Mouse (Mus musculus): ENCODE measurements at regions not wholly inside any gene's neighbourhood (a gene's known extent, or its start where the extent isn't known, plus 50 kb on each side); places are given as distances from the start of the nearest gene placed in this dataset.
A peak's percentile ranks its signal among the peaks of the same experiment; 100 is the strongest.
"Not testable (repeated sequence)": the region's sequence is repeated elsewhere in the genome, so short reads cannot be mapped to it uniquely, and the experiment has no call there.

DNA sequence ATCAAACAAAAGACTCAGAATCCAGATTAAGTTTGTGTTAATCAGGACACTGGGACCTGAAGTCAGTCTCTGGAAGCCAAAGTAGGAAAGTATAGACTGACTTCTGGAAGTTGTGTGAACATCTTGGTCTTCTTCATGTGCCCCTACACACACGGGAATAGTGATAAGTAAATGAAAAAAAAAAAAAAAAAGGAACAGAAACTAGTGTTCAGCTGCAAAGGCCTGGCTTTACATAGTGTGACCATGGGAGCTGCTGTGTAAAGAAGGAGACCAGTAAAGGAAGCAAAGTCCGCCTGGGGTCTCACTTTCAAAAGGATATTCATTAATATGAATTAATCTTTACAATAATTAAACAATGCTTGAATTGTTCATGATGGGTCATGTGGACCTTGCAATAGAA is 190.6 kb upstream of the Tmc3 start:
- DNase-seq (ENCODE audit: low read depth): no peak

DNA sequence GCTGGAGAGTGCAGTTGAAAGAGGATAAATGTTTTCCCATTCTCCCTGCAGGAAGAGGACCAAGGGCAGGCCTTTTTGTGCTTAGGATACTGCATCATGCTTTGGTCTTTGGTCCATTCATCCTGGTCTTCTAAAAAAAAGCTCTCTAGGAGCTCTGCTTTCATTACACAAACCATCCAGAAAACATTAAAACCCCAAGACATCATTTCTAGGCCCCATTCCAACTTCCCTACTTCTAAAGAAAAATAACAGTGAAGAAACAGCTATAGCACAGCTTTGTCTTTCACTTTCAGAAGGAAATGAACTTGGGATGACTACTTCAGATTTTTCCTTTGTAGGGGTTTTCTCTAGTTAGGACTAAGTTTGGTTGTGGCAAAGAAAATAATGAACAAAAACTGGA is 185.1 kb upstream of the Tmc3 start:
- no peak for DNase-seq (ENCODE audit: low read depth)

DNA sequence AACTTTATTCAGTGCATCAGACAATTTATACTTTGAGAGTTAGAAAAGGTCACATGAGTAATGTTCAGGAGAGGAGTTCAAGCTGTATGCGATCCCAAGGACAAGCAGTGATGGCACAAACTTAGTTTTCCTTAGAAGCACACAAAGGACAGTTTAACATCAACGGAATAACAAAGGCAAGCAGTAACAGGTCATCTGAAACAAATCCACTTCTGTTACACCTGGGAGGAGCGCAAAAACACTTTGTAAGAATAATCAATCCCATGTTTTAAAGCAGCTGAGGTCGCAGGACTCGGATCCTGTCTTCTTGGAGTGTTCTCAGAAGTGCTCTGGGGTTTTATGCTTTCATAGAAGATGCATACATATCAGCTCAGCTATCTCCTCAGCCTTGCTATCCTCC is 183.7 kb upstream of the Tmc3 start:
- no peak for DNase-seq (ENCODE audit: low read depth)

DNA sequence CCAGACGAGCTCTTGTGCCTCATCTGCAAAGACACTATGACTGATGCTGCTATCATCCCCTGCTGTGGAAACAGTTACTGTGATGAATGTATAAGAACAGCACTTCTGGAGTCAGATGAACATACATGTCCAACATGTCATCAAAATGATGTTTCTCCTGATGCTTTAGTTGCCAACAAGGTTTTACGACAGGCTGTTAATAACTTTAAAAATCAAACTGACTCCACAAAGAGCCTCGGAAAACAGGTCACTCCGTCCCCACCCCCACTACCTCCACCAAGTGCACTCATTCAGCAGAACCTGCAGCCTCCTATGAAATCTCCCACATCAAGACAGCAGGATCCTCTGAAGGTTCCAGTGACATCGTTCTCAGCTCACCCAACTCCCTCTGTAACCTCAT is 172.0 kb upstream of the Tmc3 start:
- DNase-seq (ENCODE audit: low read depth): not testable (repeated sequence)

DNA sequence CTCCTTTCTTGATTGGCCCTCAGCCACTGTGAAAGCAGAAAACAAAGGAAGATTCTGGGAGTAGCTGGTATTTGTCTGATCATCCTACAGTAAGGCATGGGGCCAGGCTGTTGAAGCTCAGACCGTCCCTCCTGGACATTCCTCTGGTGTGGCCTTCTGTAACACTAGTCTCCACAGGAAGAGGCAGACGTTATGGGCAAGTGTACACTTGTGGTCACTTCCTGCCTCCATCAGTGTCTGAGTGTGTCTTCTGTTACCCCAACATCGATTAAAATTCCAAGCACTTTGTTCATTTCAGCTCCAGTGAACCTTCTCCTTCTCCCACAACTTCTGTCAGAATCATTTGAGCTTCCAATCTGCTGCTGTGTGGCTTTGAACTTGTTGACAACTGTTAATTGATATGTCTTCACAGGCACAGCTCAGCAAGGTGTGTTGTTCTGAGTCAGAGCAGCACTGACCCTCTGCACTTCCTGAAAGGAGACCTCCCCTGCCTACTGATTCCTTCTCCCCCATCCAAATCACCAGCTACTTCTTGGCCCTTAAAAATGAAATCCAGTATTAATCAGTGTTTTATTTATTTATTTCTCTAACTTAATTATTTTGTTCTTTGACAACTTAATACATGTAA is 154.7 kb upstream of the Tmc3 start:
- DNase-seq (ENCODE audit: low read depth): no peak

DNA sequence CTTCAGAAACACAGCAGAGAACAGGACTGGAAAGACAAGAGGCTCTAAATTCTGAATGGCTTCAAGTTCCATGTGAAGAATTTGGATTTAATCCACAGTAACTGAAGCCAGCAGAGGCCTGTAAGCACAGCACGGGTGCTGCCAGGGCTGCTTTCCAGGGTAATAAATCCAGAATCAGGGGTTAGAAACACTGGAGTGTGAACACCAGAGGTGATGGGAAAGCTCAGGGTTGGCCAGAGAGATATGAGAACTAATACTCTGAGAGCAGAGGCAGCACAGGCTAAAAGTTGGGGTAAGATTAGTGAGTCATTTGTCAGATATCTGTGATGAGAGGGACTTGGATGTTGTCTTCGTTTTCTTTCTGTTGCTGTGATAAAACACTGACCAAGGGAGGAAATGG is 153.6 kb upstream of the Tmc3 start:
- DNase-seq (ENCODE audit: low read depth): peak; percentile 80

DNA sequence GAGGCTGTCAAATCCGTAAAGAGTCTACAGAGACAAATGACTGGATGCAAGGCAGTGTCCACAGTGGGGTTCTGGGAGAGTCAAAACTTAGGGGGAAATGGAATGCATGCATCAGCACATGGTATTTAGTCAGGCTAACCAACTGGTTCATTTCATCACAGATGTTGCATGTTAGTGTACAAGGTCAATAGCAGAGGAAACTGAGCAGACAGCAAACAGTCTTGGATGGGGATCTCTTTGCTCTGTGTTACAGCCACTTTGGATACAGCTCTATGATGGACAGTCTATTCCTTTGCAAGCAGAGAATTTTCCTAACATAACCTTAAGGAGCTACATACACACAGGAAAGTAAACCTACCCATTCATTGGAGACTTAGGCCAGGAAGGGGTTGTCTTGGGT is 151.9 kb upstream of the Tmc3 start:
- no peak for DNase-seq (ENCODE audit: low read depth)

DNA sequence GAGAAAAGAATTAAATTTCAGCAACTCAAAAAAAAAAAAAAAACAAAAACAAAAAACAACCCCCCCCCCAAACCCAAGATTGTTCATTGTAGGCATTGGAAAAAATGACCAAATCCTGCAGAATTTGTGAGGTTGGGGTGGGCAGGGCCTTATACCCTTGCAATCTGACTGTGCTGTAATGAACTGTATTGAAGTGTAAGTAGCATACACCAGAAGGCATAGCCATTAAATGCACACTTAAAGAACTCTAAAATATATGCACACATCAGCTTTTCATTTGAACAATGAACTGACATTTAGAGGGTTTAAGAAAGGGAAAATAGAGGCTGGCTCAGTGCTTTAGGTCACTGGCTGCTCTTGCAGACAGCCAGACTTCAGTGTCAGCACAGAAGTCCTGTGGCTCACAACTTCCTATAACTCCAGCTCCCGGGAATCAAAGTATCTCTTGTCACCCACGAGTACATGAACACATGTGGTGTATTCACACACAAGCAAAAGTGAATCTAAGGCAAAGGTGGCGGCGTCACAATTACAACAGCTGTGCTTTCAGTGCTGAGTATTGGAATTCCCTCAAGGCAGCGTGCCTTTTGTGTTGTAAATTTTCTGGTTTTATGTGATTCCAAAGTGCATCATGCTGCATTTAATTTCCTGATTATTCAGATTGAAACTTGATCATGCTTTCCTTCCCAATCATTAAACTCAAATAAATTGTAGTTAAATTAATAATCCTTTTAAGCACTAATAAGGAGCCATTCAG is 150.6 kb upstream of the Tmc3 start:
- DNase-seq (ENCODE audit: low read depth): no peak

DNA sequence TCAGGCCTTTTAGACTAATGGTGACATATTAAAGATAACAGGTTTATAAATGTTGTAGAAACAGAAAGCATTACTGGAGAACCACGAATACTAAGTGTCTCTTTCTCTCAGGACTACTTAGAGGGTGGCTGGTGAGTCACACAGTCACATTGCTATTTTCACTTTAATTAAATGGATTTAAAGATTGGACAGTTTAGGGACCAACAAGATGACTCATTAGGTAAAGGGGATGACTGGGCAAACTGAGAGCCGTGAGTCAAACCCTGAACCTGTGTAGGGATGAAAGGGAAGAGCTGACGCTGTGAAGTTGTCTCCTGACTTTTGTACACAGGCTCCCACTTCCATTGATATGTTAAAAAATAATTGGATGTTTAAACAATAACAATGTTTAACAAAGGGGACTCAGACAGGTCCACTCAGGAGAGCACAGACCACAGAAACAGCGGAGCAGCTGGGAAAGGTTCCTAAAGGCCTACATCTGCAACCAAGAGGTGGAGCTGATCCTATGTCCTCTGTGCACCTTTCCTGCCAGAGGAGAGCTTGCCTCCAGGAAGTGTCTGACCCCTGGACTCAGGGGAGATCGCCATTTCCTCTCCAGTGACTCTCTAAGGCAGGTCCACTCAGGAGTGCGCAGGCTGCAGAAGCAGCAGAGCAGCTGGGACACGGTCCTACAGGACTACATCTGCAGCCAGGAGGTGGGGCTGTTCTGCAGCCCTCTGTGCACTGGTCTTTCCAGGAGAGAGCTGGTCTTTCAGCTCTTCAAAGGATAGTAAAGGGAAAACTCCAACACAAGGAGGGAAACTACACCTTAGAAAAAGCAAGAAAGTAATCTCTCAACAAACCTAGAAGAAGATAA is 146.0 kb upstream of the Tmc3 start:
- DNase-seq (ENCODE audit: low read depth): no peak

DNA sequence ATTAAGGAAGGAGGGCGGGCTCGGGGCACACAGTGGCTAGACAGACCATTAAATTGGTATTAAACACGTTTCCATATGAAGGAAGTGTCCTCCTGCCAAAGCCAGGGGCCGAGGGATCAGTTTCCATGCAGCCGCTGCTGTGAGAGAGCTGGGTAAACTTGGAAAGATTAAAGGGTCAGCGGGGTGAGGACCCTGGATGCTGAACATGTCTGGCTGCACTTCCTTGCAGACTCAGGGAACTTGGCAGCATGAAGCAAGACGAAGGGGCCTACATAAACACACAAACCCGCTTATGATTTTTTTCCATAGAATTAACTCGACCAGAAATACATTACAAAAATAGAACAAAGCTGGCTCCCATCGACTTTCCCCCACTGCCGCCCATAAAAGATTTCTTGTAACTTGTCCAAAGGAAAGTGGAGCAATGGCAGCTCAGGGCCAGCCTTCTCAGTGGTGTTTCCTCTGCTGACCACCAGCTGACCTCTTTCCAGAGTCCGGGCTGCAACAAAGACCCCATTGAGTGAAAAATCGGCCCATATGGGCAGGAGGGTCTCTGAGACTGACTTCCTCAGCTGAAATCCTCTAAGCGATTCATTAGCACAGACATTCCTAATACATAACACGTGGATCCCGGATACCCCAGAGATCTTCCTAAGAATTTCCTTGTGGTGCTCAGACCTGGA is 141.0 kb upstream of the Tmc3 start:
- DNase-seq (ENCODE audit: low read depth): no peak

DNA sequence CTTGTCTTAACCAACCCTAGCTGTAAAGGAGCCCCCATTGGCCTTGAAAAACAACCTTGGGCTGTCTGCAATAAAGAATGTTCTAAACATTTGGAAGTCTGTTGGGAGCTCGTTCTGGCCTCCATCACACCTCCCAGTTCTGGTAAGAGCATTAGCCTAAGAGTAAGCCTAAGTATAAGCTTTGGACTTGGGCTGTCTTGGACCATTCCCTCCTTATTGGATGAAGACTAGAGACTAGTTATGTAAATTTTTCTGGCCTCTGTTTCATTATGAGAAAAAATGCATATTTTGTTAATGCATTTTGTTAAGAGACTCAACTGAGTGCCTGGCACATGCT is 140.5 kb upstream of the Tmc3 start:
- DNase-seq (ENCODE audit: low read depth): no peak

DNA sequence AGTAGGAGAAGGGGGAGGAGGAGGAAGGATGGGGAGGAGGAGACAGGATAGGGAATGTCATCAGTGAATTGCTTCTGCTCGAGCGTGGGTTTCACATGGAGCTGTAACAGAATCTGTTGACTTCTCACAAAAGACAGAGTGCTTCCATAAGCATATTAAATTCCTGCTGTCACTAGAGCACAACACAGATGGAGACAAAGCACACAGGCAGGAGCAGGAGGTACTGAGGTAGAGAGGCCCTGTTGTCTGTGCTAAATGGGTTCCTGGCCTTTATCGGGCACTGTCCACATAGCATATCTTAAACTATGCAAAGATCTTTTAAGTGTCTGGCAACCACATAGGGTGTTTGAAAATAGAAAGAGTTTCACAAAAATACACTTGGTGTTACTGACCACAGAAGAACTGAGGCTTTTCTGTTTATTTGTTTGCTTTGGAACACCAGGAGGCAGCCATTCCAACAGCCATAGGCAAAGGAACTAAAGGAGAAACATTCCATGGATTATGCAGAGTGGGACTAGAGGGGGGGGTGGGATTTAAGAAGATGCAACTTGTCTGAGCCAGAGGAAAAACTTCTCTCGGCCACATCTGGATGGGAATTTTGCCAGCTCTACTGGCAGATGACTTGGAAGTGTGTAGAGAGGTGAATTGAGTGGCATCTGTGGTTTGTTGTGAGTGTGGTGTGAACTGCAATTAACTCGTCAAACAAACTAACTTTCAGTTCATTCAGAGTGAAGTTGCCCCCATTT is 139.4 kb upstream of the Tmc3 start:
- peak; percentile 83 for DNase-seq (ENCODE audit: low read depth)

DNA sequence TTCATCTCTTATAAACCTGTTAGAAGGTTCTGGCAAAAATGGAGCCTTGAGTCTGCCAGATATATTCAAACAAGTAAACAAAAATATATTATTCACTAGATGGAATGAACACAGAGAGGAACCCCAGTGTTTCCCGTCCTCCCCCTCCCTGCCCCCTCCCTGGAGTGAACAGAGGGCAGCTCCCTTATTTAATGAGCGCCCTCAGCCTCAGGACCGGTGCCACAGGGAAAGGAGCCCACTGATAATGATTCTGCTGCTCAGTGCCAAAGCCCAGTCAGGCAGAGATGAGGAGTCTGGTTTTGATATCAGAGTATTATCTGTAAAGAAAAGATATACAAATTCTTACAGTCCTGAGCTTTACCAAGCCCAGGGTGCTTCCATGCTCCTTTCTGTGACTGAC is 134.4 kb upstream of the Tmc3 start:
- DNase-seq (ENCODE audit: low read depth): no peak

DNA sequence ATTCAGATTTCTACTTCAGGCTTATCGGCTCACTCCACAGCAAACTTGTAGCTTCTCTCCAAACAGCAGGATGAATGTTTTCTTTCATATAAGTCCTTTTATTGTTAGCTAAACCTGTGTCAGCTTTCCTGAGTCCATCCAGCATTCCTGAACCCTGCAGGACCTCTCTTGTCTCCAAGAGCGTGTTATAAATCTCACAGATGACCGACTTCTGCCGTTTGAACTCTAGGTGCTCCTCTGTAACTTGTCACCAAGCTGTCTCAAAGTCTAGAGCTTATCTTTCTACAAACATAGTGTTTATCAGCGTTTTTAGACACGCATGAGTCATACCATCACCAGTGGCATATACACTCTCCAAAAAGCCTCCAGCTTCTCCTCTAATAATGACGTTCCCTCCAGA is 132.4 kb upstream of the Tmc3 start:
- DNase-seq (ENCODE audit: low read depth): no peak

DNA sequence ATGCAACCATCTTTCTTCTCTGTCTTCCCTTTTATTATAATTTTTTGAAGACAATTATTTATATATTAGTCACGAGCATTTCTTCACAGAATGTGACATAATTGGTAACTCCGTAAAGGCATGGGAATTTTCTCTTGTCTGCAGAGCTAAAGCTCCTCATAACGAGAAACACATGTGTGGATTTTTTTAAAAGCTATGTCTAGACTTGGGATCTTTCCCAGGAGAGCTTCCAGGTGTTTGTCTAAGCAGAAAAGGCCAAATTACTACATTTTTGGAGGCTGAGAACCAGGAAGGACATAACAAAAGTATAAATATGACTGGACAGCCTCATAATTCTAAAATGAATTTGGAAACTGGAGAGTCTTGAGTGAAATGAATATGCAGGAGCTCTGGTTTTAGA is 125.2 kb upstream of the Tmc3 start:
- peak; percentile 94 for DNase-seq (ENCODE audit: low read depth)

DNA sequence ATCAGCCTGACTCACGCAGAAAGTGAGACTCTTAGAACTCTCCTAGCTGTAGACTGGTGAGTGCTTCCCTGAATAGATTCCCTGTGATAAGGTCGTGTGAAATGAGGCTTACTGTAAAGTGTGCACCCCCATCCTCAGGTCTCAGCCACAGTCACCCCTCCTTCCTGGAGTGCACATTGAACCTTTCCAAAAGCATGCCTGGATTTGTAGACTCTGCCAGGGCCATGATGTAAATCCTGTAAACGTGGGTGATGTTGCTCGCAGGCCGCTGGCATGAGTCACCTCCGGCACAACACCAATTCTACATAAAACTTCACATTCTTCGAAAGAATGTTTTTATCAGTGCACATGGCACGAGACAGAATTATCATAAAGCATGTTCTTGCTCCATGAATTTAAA is 117.7 kb upstream of the Tmc3 start:
- no peak for DNase-seq (ENCODE audit: low read depth)

DNA sequence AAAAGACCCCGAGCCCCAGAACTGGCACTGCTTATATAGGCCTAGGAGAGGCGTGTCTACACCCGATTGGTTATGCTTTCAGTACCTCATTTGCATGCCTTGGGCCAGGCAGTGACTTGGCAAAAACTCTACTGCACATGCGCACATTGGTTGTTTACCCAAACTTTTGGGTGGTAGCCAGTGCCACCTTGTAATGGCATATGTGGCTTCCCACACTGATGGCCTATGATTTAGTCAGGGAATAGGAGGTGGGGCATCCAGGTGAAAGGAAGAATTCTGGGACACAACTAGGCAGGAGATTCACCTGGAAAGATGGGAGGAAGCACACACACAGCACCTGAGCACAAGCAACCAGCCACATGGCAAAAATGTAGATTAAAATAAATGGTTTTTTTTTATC is 114.9 kb upstream of the Tmc3 start:
- DNase-seq (ENCODE audit: low read depth): not testable (repeated sequence)

DNA sequence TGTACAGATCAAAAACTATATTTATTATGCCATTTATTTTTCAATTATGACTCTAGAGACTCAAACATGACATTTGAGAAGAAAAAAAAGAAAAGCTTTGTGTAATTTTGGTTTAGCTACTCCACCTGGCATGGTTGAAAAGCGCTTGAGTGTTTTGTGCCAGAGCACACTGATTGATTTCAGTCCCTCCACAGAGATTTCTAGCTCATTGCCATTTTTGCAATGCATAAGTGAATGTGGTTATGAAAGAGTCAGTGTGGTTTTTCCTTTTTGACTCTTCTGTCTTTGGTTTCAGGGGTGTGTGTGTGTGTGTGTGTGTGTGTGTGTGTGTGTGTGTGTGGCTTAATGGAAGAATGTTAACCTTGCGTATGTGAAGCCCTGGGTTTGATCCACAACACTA is 113.6 kb upstream of the Tmc3 start:
- peak; percentile 21 for DNase-seq (ENCODE audit: low read depth)

DNA sequence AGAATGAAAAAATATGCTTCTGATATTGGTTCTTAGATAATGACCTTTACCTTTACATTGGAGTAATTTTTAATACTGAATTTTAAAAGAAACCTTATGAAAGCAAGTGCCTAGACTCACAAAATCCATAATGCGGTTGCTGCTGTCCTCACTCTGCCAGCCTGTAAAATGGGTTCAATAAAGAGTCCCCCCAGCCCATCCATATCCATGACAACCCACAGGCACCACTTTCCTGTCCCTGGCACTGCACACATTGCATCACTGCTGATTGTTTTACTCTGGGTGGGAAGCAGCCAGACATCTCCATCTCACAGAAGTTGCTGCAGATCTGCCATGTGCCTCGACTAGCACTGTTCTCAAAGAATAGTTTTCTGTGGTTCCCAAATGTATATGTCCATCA is 110.3 kb upstream of the Tmc3 start:
- no peak for DNase-seq (ENCODE audit: low read depth)

DNA sequence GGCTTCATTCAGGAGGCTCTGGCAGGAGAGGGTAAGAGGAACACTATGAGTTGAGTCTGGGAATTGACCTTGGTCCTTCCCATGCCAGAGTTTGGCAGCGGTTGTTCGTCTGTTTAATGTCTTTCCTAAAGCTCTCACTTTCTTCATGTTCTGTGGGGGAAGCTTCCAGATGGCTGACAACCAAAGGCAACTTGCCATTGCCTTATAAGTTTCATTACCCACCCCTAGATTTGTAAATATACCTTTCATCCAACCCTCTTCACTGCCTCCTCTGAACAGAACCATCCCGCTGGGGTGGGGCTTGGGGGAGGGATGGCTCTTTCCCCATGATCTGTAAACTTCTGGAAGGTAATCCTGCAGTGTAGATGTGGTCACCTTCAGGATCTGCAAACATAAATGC is 109.7 kb upstream of the Tmc3 start:
- DNase-seq (ENCODE audit: low read depth): no peak

DNA sequence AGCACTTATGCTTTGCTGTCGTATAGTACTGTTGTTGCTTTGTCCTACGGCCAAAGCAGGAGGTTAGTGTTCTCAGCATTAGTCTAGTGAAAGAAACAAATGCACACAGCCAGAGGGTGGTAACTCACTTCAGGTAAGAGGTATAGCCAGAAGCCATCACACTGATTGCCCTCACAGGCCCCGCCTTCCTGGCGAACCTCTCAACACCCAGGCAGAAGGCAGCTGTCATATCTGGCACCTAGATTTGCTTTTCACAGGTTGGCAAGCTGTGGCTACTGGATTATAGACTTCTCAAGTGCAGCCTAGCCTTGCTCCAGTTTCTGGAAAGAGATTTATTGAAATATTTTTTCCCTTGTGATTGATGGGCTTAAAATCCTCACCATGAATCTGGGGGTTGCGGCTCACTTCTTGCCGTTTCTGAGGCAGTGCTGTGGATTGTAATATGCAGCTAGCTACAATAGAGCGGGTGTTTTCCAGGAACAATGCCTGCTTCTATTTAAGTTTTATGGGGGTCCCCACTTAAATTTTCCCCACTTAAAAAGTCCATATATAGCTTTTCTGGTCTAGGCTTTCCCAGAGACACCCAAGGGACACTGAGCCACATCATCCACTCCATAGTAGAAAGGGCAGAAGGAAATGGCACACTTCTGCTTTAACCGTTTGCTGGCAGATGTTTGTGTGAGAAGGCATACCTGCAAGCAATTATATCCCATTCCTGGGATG is 109.1 kb upstream of the Tmc3 start:
- no peak for DNase-seq (ENCODE audit: low read depth)
